In the genomic region with DNA sequence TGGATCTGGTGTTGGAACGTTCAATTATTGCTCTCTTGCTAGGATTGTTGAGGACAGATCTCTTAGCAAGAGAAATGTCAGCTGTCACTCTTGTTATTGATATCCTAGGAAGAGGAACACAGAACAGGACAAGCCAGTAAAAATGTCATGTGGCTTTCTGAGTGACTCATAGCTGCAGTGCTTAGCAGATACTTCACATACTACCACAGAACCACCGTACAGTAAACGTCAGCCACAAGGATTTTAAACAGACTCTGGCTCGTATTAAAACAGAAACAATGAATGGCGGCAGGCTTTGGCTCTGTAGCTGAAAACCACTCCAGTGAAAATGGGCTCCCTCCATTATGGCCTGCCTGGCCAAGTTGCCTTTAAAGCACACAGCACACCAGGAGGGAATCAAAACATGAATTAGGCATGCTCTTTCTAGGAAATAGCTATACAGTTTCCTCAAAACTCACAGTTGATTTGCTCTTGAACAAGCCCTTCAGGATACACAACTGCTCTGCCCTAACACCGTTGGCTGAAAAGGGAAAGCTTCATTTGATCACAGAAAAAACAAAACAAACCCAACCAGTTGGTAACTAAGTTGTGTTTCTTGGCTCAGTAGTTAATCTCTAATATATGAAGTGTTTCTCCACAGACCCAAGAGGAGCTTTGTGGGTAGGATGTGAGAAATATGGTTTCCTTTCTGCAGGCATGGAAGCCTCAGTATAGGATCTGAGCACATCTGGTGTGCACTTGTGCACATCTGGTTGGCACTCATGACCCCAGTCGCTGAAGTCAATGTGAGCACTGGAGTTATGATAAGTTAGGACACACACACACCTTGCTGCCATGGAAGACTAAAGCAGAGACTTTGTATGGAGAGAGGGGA, we compare ENCODE assay signal across 20 mouse cellular contexts. TPM values are rescaled to one million over a fixed set of nuclear protein-coding genes. Genes with fewer than 3 reads are reported as not detected.
DNase-seq lines count a peak whose midpoint lies in the region; ATAC-seq and TF ChIP-seq lines count a peak whose summit lies in the region.
"Had no signal": no experiment of that assay in that cellular context is flagged by ENCODE, and none has a peak within 500 bp of the region (broad histone marks: within the 10 kb centered on the region; RNA-seq: fewer than 3 reads in every experiment).

No protein-coding gene starts in this region.

- no peaks in the 10 kb centered on the region for H3K79me2 ChIP-seq in C2C12 (ENCODE audit: control insufficient read depth, insufficient read depth)

- H3K4me2 ChIP-seq in embryonic facial prominence, embryonic 14.5 days (ENCODE audit: low read depth, low read length), result no peak overlapping the region
- no peak overlapping the region for H3K4me2 ChIP-seq in limb, embryonic 14.5 days (replicated peaks; ENCODE audit: low read depth, low read length, severe bottlenecking)
- H3K4me2 ChIP-seq: embryonic facial prominence, embryonic 12.5 days; hindbrain, embryonic 14.5 days; liver, embryonic 12.5 days; lung, embryonic 14.5 days; midbrain, embryonic 13.5 days had no signal

- peak; percentile 66 for DNase-seq in heart, adult 11 months
- DNase-seq in heart, embryonic 10.5 days (ENCODE audit: low spot score), result no peak
- DNase-seq in embryonic facial prominence, embryonic 14.5 days (ENCODE audit: low spot score), result peak; percentile 66
- DNase-seq in limb, embryonic 14.5 days (ENCODE audit: low spot score), result peak; percentile 28
- no peak for DNase-seq in layer of hippocampus, postnatal 10 days (ENCODE audit: low spot score in 2 of 2)
- no peak for DNase-seq in T-cell, adult 2 months (ENCODE audit: low spot score)
- no peak for DNase-seq in cerebellum, postnatal 25 days
- DNase-seq: adrenal gland, postnatal 36 days; cerebellum, adult 8-10 months; gastrocnemius, postnatal 10 days; heart, adult 18-20 months; heart, postnatal 36 days; lung, embryonic 14.5 days; thymus, postnatal 25 days had no signal

- H3K9ac ChIP-seq in embryonic facial prominence, embryonic 14.5 days (ENCODE audit: low read depth, low read length), result no peak overlapping the region
- no peak overlapping the region for H3K9ac ChIP-seq in limb, embryonic 14.5 days (ENCODE audit: low read depth, low read length, severe bottlenecking)
- H3K9ac ChIP-seq: embryonic facial prominence, embryonic 12.5 days; hindbrain, embryonic 14.5 days; liver, embryonic 12.5 days; lung, embryonic 14.5 days; midbrain, embryonic 13.5 days had no signal

- peak; percentile 68 for ATAC-seq in embryonic facial prominence, embryonic 14.5 days (ENCODE audit: low read depth)
- ATAC-seq in limb, embryonic 14.5 days (ENCODE audit: low FRiP score, low read depth), result 0 out of 2 replicates have a peak, but pooled peaks have one; percentile 44
- ATAC-seq: intestine, embryonic 16.5 days; liver, embryonic 12.5 days; midbrain, embryonic 13.5 days had no signal

- no peak for TF ChIP-seq CTCF in C2C12 (IDR thresholded peaks at IDR 0.05; ENCODE audit: control insufficient read depth, insufficient read depth, insufficient read length)

- H3K4me1 ChIP-seq in heart, embryonic 10.5 days, result no peaks in the 10 kb centered on the region
- H3K4me1 ChIP-seq in embryonic facial prominence, embryonic 14.5 days (ENCODE audit: control insufficient read depth, insufficient read depth, low read length), result no peaks in the 10 kb centered on the region
- peaks cover 7% of the 10 kb centered on the region for H3K4me1 ChIP-seq in limb, embryonic 14.5 days (ENCODE audit: control insufficient read depth, insufficient read depth, low read length)
- H3K4me1 ChIP-seq: embryonic facial prominence, embryonic 12.5 days; liver, embryonic 12.5 days; midbrain, embryonic 13.5 days had no signal

- WGBS in heart, embryonic 10.5 days, result 70% methylated on average over 7 of the region's 7 CpGs
- 44% methylated on average over 7 of the region's 7 CpGs for WGBS in embryonic facial prominence, embryonic 14.5 days
- 45% methylated on average over 7 of the region's 7 CpGs for WGBS in limb, embryonic 14.5 days

- no peak overlapping the region for H3K27ac ChIP-seq in heart, embryonic 10.5 days
- no peak overlapping the region for H3K27ac ChIP-seq in embryonic facial prominence, embryonic 14.5 days (replicated peaks; ENCODE audit: low read depth, low read length)
- H3K27ac ChIP-seq in limb, embryonic 14.5 days (replicated peaks; ENCODE audit: low read depth, low read length), result no peak overlapping the region
- H3K27ac ChIP-seq: embryonic facial prominence, embryonic 12.5 days; hindbrain, embryonic 14.5 days; liver, embryonic 12.5 days; midbrain, embryonic 13.5 days had no signal

- H3K27me3 ChIP-seq in heart, embryonic 10.5 days (ENCODE audit: insufficient read depth, poor library complexity, severe bottlenecking), result no peaks in the 10 kb centered on the region
- no peaks in the 10 kb centered on the region for H3K27me3 ChIP-seq in C2C12 (ENCODE audit: control insufficient read depth, insufficient read depth, insufficient read length)
- H3K27me3 ChIP-seq in embryonic facial prominence, embryonic 14.5 days (replicated peaks; ENCODE audit: control insufficient read depth, insufficient read depth, low read length), result no peaks in the 10 kb centered on the region
- H3K27me3 ChIP-seq in limb, embryonic 14.5 days (ENCODE audit: control insufficient read depth, insufficient read depth, low read length), result no peaks in the 10 kb centered on the region
- H3K27me3 ChIP-seq: embryonic facial prominence, embryonic 12.5 days; midbrain, embryonic 13.5 days had no signal

- no peaks in the 10 kb centered on the region for H3K9me3 ChIP-seq in heart, embryonic 10.5 days
- no peaks in the 10 kb centered on the region for H3K9me3 ChIP-seq in embryonic facial prominence, embryonic 14.5 days (ENCODE audit: control insufficient read depth, low read length)
- no peaks in the 10 kb centered on the region for H3K9me3 ChIP-seq in limb, embryonic 14.5 days (ENCODE audit: control insufficient read depth, low read length)
- H3K9me3 ChIP-seq: embryonic facial prominence, embryonic 12.5 days; liver, embryonic 12.5 days; midbrain, embryonic 13.5 days had no signal

- no peak for TF ChIP-seq POLR2A in limb, embryonic 14.5 days (IDR thresholded peaks at IDR 0.05; ENCODE audit: borderline replicate concordance, extremely low read depth, insufficient read depth, insufficient read length)

- no peak overlapping the region for H3ac ChIP-seq in C2C12 (ENCODE audit: control insufficient read depth, insufficient read length, low read depth)

- H3K79me3 ChIP-seq in C2C12 (ENCODE audit: low read depth), result no peaks in the 10 kb centered on the region

- H3K4me3 ChIP-seq in heart, embryonic 10.5 days, result no peak overlapping the region
- H3K4me3 ChIP-seq in C2C12 (ENCODE audit: insufficient read depth, poor library complexity, severe bottlenecking), result no peak overlapping the region
- no peak overlapping the region for H3K4me3 ChIP-seq in embryonic facial prominence, embryonic 14.5 days (ENCODE audit: low read depth, low read length)
- no peak overlapping the region for H3K4me3 ChIP-seq in limb, embryonic 14.5 days (replicated peaks; ENCODE audit: low read length)
- H3K4me3 ChIP-seq: embryonic facial prominence, embryonic 12.5 days; liver, embryonic 12.5 days; midbrain, embryonic 13.5 days had no signal

- no peaks in the 10 kb centered on the region for H3K36me3 ChIP-seq in heart, embryonic 10.5 days
- H3K36me3 ChIP-seq in C2C12 (ENCODE audit: control insufficient read depth, insufficient read depth), result no peaks in the 10 kb centered on the region
- no peaks in the 10 kb centered on the region for H3K36me3 ChIP-seq in embryonic facial prominence, embryonic 14.5 days (ENCODE audit: control insufficient read depth, insufficient read depth, low read length)
- no peaks in the 10 kb centered on the region for H3K36me3 ChIP-seq in limb, embryonic 14.5 days (ENCODE audit: control insufficient read depth, insufficient read depth, low read length)
- H3K36me3 ChIP-seq: embryonic facial prominence, embryonic 12.5 days; liver, embryonic 12.5 days had no signal

TF ChIP-seq in C2C12, 6 proteins besides CTCF, POLR2A, EP300 and RAD21:
- TF ChIP-seq USF1 (IDR thresholded peaks at IDR 0.05; ENCODE audit: low read depth), result peak; percentile 66
- peak; percentile 12 for TF ChIP-seq MYOD1 (IDR thresholded peaks at IDR 0.05; ENCODE audit: control insufficient read depth, insufficient read length, low read depth)
- TF ChIP-seq MYOG (IDR thresholded peaks at IDR 0.05; ENCODE audit: control insufficient read depth, extremely low read depth, insufficient read length), result no peak
TF ChIP-seq in C2C12: peak in this region for 2.

RNA-seq across cellular contexts. Expression of gene Arl5a, which starts 31.1 kb away (rescaled TPM):
- 62.9 and 72.8 TPM in 2 replicates for polyA plus RNA-seq in heart, embryonic 10.5 days (2016; fragmentation: Nextera tagmentation; extraction: Ambion mirVana)
- 8.8 TPM for polyA plus RNA-seq in C2C12 (2012; fragmentation: generic; extraction: Trizol)
- polyA plus RNA-seq in embryonic facial prominence, embryonic 14.5 days (2014; fragmentation: Nextera tagmentation; extraction: Ambion mirVana), result 66.8 and 71.4 TPM in 2 replicates
- 35.7 and 35.9 TPM in 2 replicates for polyA plus RNA-seq in limb, embryonic 14.5 days (2012; rRNA removed)
- polyA plus RNA-seq in limb, embryonic 14.5 days (2014; fragmentation: Nextera tagmentation; extraction: Ambion mirVana), result 65.0 and 72.0 TPM in 2 replicates
- total RNA-seq in layer of hippocampus, postnatal 10 days (2021), result 10 to 100 TPM; 64.7 to 67.7 TPM

Comparison
In these comparisons a context has a peak if more than half of its experiments do, and no peak if none do; other contexts are left out.
1. DNase-seq: peak in heart, adult 11 months (single experiment), embryonic facial prominence, embryonic 14.5 days (single experiment) and limb, embryonic 14.5 days (single experiment); none in heart, embryonic 10.5 days (single experiment), layer of hippocampus, postnatal 10 days (0 of 2), T-cell, adult 2 months (single experiment) and cerebellum, postnatal 25 days (0 of 2).